Mouse (Mus musculus) T-cell, adult 2 months (primary cell): ENCODE measurements around the gene Carhsp1.

Source experiments
- DNase-seq: peaks from one replicate; pipeline ENCODE4 v3.0.0; 2022; ENCODE audit warnings: low spot score

Carhsp1 gene

GRCm38 (mm10) chr16:8639466-8640191 lies 32.3 kb downstream of the Carhsp1 start:
- peak; percentile 42 for DNase-seq

- DNase-seq = no peak
These were observed 33.8 kb downstream of the Carhsp1 start for GRCm38 (mm10) chr16:8638131-8638530.

- DNase-seq = peak; percentile 76
These were observed 34.5 kb downstream of the Carhsp1 start, which contains the start of the genes Pmm2 and Tmem186 for GRCm38 (mm10) chr16:8637217-8638051. Pmm2 (plus strand) TSS chr16:8637674. Tmem186 (minus strand) TSS chr16:8637712.

GRCm38 (mm10) chr16:8636867-8637216 lies 35.1 kb downstream of the Carhsp1 start:
- no peak for DNase-seq

- peak; percentile 45 for DNase-seq
These were observed 40.5 kb downstream of the Carhsp1 start for GRCm38 (mm10) chr16:8631428-8631827.

- DNase-seq = no peak
These were observed 41.5 kb downstream of the Carhsp1 start for GRCm38 (mm10) chr16:8630419-8630818.

- no peak for DNase-seq
These were observed 51.4 kb downstream of the Carhsp1 start for GRCm38 (mm10) chr16:8620315-8621115.

GRCm38 (mm10) chr16:8619659-8620314 lies 52.2 kb downstream of the Carhsp1 start:
- no peak for DNase-seq

GRCm38 (mm10) chr16:8613447-8613846 lies 58.5 kb downstream of the Carhsp1 start:
- no peak for DNase-seq

- no peak for DNase-seq
These were observed 58.9 kb downstream of the Carhsp1 start for GRCm38 (mm10) chr16:8613039-8613438.

- DNase-seq = no peak
These were observed 59.5 kb downstream of the Carhsp1 start for GRCm38 (mm10) chr16:8612214-8613005.

- DNase-seq = peak; percentile 17
These were observed 61.6 kb downstream of the Carhsp1 start for GRCm38 (mm10) chr16:8610397-8610796.
